Mouse (Mus musculus): ENCODE data around the gene Olfr429. TPM values are rescaled to one million over a fixed set of nuclear protein-coding genes. Genes with fewer than 3 reads are reported as not detected.

The Olfr429 gene
- total RNA-seq, 2 experiments from 2014 or later = not detected

Other genes starting within 250 kb of the Olfr429 start
- gene Ifi211, start 171.3 kb upstream of the Olfr429 start, total RNA-seq (2021) = 1 to 10 TPM; 1.0 to 1.4 TPM
- 1 to 10 TPM; 6.1 to 7.1 TPM for gene Mndal, start 141.8 kb upstream of the Olfr429 start, total RNA-seq (2021)
- 1 to 10 TPM; 3.0 to 4.4 TPM for gene Ifi203, start 141.7 kb upstream of the Olfr429 start, total RNA-seq (2021)
- gene Ifi202b, start 101.6 kb upstream of the Olfr429 start, total RNA-seq (2021) = not detected
- gene Ifi205, start 52.5 kb upstream of the Olfr429 start, total RNA-seq (2021) = 1 to 10 TPM; 1.3 to 1.7 TPM
- not detected for gene Olfr433, start 43.6 kb upstream of the Olfr429 start, total RNA-seq (2021)
- gene Olfr432, start 35.1 kb upstream of the Olfr429 start, total RNA-seq (2021) = not detected
- not detected for gene Olfr430, start 17.7 kb upstream of the Olfr429 start, total RNA-seq (2021)
- not detected for gene Olfr427, start 12.6 kb downstream of the Olfr429 start, total RNA-seq (2021)
- gene Olfr231, start 36.8 kb downstream of the Olfr429 start, total RNA-seq (2021) = not detected
- not detected for gene Olfr424, start 47.2 kb downstream of the Olfr429 start, total RNA-seq (2021)
- not detected for gene Olfr420, start 71.3 kb downstream of the Olfr429 start, total RNA-seq (2021)
- gene Spta1, start 88.4 kb downstream of the Olfr429 start, total RNA-seq (2021) = under 1 TPM; 0.39 to 0.83 TPM
- not detected for gene Olfr419, start 167.7 kb downstream of the Olfr429 start, total RNA-seq (2021)
- not detected for gene Mptx1, start 246.2 kb downstream of the Olfr429 start, total RNA-seq (2021)

Measured in gastrocnemius, postnatal 4 days (tissue).